Mouse (Mus musculus): ENCODE results near the gene Trpc5.

The Trpc5 gene

GRCm38 (mm10) chrX:144688142-144688206, at the start of gene Trpc5:
TSS of gene Trpc5 (minus strand) at chrX:144688180.
- DNase-seq (ENCODE audit: low spot score), result no peak

DNA sequence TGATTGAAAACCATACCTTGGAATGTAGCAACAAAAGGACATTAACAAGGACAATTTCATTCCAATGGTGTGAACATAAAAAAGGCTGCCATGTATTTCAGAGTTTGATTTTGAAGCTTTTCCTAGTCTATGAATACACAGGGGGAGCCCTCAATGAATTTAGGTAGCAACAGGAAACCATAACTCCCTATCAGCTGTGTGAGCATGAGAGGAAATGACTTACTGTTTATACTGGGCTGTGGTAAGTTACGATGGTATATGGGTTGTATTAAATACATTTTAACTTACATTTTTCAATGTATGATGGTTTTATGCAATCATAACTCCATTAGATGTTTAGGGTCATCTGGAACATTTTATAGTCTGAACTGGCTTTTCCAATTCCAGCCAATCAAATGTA, 28.4 kb upstream of the Trpc5 start:
- DNase-seq (ENCODE audit: low spot score), result no peak

DNA sequence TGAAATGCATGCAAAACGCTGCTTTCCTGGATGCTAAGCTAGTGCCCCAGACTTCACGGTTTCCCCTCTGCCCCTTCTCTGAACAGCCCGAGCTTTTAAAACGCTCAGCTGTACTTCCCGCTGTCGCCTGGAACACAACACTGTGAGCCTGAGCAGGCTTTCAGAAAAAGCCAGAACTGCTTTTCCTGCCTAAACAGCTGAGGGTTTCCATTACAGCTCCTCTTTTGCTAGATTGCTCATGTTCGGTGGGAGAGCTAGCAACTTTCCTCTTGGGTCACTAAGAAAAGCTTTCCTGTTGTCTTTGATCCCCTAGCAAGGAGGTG, 1.8 kb upstream of the Trpc5 start:
- DNase-seq (ENCODE audit: low spot score), result peak; percentile 5

DNA sequence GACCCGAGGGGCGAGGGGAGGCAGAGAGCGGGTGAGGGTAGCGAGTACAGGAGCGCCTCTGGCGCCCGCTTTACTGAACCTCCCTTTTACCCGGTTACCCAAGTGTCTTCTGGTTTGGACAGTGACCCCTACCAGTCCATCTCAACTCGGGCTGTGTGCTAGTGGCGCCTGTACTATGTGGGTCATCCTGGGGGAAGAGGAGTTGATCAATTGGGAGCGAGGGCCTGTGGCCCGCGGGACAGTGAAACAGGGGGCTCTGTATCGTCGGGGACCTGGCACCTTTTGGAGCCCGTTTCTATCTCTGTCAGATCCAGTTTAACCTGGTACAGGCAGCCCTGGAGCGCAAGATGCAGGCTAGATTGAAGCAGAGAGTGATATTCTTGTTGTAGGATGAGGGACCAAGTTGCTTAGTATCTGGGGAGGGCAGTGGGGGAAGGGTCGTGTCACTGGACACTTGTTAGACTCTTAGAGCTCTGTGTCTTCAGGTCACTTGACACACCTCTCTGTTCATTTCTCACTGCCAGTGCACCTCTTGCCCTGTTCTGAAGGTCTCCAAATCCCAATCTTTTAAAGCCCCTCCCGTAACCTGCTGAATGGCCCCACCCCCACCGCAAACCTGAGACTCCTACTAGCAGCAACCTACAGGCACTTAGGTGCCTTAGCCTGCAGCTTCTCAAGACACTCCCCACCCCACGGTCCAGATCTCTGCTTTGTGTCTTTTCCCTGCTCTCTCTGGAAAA, 1.3 kb upstream of the Trpc5 start:
- peak; percentile 10 for DNase-seq (ENCODE audit: low spot score)

GRCm38 (mm10) chrX:144688207-144689118, 483 bp upstream of the Trpc5 start, which contains the start of gene Rtl4:
TSS of gene Rtl4 (plus strand) at chrX:144688907.
- no peak for DNase-seq (ENCODE audit: low spot score)

DNA sequence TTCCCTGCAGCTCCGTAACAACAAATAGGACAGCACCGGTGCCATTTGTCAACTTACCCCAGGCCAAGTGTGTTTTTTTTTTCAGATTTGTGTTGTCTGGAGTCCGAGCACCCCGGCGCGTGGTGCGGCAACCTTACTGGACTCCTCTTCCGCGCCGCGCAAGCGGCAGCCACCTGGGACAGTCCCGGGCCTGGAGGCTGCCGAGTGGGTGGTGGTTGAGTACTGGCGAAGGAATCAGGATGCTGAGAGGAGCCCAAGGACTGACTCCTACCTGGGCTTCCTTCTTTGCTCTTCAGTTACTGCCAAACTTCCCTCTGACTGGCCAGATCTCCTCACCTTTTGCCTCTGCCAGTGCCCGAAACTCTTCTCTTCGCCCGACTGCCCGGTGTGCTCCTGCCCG, 238 bp downstream of the Trpc5 start:
- no peak for DNase-seq (ENCODE audit: low spot score)

DNA sequence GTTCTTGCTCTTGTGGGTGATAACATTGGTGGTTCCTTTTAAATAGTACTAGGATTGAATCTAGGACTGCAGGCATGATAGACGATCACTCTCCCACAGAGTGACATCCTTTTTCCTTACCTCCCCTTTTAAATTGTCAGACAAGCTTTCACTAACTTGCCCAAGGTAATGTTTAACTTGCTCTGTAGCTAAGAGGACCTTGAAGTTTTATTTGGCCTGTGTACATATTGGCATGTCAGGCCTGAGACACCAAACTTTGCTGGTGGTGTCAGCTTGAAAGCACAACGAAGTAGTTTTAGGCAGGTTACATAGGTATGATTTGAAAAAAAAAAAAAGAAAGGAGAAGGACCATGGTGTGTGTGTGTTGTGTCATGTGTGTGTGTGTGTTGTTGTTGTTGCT, 35.8 kb downstream of the Trpc5 start:
- no peak for DNase-seq (ENCODE audit: low spot score)

GRCm38 (mm10) chrX:144645394-144645793, 42.6 kb downstream of the Trpc5 start:
- DNase-seq (ENCODE audit: low spot score), result peak; percentile 7

DNA sequence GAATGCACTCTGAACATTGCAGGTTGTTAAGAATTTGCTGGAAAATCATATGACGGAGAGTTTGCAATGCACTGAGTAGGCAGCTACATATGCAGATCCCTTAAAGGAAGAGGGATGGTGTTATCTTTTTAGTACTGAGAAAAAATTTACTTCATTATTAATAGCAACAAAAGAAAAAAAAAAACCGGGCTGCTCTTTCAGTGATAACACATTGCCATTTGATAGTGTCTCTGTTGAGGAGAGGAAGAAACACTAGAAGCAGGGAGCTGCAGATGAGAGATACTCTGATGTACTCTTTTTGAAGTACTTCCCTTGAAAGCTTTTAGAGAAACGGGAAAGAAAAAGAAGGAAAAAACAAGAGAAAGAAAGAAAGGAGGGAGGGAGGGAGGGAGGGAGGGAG, 43.2 kb downstream of the Trpc5 start:
- no peak for DNase-seq (ENCODE audit: low spot score)

DNA sequence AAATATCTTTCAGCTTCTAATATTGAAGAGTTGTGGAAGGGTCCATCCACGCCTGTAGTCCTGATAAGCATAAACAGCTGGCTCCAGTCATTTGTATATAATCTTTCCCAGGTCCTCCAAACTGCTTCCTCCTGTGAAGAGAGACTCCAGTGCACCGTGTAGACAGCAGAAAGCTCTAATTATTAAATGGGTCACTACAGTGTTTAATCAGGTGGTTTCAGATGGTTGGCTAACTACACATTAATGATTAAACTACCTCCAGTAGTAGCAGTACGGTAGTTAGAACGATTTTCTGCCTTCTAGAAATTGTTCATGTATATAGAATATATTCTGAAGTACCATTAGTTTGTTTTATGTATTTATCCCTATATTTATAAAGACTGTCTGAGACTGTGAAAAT, 75.2 kb downstream of the Trpc5 start:
- no peak for DNase-seq (ENCODE audit: low spot score)

GRCm38 (mm10) chrX:144536431-144536830, 151.5 kb downstream of the Trpc5 start:
- no peak for DNase-seq (ENCODE audit: low spot score)

DNA sequence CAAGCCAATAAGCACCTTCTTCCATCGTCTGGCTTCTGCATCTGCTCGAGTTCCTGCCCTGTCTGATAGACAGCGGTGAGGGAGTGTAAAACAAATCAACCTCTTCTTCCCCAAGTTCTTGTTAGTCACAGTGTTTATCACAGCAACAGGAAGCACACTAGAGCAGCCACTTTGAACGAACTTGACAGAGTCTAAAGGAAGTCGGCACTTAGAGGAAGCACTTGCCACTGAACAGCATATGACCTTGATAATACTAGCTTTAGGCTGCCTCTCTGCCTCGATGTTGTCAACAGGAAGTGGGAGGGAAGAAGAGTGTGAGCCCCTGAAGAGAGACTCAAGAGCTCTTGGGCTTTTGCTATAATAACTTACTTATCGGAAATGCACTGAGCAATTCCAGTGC, 161.9 kb downstream of the Trpc5 start:
- DNase-seq (ENCODE audit: low spot score), result no peak

DNA sequence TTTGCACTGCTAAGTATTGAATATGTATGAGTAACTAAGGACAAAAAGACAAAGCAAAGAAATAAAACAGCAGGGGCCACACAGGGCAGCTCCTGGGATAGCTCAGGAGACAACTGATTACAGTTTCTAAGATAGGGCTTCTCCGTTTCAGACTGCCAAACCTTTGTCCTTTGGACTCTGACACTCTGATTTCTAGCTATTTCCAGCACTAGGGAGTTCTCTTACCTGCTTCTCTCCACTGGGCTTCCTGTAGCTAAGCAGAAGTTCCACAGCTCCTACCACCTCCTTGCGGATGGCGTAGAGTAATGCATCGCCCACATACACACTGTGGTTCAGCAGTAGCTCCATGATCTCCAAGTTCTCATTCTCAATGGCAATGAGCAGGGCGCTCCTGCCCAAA, 164.7 kb downstream of the Trpc5 start:
- DNase-seq (ENCODE audit: low spot score), result no peak

- no peak for DNase-seq (ENCODE audit: low spot score)
Measured at GRCm38 (mm10) chrX:144491394-144491793, 196.6 kb downstream of the Trpc5 start.

- DNase-seq (ENCODE audit: low spot score), result no peak
Measured at GRCm38 (mm10) chrX:144464416-144464815, 223.6 kb downstream of the Trpc5 start.

DNA sequence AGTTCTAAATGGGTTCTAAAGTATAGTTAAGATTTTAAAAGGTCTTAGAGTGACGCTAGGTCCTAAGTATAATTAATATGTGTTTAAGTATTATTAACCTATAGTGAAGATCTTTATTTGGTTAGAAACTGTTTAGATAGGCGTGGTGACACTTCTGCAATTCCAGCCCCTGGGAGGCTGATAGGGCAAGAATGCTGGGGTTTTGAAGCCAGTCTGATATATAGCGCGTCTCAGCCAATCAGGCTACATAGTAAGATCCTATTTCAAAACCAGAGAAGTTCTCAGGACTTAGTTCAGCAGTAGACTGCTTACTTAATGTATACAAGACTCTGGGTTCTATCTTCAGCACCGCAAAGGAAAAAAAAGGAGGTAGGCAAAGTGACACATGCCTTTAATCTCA, 231.7 kb downstream of the Trpc5 start, which contains the start of gene Trpc5os:
TSS of gene Trpc5os (plus strand) at position 301 of the 400 bp plus-strand sequence.
- DNase-seq (ENCODE audit: low spot score), result no peak

DNA sequence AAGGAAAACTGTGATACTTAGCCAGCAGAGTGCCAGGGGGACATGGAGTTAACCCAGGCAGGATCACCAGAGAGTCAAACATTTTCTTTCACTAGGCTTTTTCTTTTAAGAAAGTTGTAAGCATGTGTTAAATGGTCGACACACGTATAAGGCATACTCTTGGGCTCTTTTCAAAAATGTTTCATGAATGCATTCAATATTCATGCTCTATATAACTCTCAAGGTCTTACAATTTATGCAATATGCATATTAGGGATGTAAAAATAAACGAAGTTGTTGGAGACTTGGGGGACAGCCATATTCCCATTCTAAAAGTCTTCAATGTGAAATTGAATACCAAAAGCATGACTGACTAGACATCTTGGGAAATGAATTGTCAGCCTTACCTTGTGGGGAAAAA, 264.1 kb downstream of the Trpc5 start:
- DNase-seq (ENCODE audit: low spot score), result no peak

DNA sequence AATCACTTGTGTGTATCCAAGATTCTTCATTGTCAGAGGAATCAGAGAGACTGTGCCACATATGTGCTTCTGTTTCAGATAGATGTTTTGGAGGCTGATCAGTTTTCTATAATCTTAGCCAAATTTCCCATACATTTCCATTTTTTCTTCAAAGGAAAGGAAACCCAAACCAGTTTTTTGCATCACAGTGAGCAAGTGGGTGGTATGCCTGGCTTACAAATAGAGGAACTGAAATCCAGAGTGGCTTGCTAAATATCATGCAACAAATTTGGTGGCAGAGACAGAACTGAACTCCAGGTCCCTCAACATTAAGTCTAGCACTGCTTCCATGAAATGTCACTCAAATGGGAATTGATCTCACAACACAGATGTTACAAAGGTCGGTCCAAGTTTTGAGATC, 266.9 kb downstream of the Trpc5 start:
- no peak for DNase-seq (ENCODE audit: low spot score)

DNA sequence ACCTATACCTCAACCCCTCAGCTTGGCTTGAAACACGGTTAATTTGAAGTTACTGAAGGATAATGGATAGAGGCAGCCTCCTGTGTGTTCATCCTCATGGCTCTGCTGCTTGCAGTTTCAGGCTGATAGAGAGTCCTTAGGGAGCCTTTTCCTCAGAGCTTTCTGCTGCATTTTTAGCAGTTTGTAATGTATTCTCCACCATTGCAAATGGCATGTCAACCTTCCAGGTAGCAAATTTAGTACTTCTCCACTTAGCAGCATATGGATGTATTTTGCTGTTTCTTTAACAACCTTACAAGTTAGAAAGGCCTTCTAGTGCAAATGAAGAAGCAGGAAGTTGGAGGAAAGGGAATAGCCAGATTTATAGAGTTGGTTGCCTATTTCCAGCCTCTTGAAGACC, 267.7 kb downstream of the Trpc5 start:
- DNase-seq (ENCODE audit: low spot score), result no peak

GRCm38 (mm10) chrX:144408036-144408435, 279.9 kb downstream of the Trpc5 start:
- DNase-seq (ENCODE audit: low spot score), result peak; percentile 3

- peak; percentile 48 for DNase-seq (ENCODE audit: low spot score)
Measured at GRCm38 (mm10) chrX:144403526-144403925, 284.5 kb downstream of the Trpc5 start.

- DNase-seq (ENCODE audit: low spot score), result no peak
Measured at GRCm38 (mm10) chrX:144374196-144374595, 313.8 kb downstream of the Trpc5 start.

- DNase-seq (ENCODE audit: low spot score), result no peak
Measured at GRCm38 (mm10) chrX:144338355-144338754, 349.6 kb downstream of the Trpc5 start.

DNA sequence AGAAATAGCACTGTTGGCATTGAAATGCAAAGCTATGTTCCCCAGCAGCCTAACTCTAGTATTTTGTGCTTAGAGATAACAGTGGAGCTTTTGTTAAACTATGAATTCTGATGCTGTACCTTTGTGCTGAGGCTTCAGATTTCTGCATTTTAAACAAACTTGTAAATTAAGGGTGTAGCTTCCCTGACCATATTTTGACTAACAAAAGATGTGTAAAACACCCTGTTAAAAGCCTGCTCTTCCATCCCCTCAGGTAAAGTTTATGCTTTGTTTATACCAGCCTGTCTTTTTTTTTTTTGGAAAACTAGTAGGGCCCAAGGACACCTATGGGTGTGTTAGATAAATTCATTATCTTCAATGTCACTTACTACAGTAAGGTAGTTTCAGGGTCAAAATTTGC, 350.0 kb downstream of the Trpc5 start:
- DNase-seq (ENCODE audit: low spot score), result no peak
